Mouse (Mus musculus): Measurements from ENCODE around the gene Dnah11. TPM values are rescaled to one million over a fixed set of nuclear protein-coding genes. Genes with fewer than 3 reads are reported as not detected.
"Not testable (repeated sequence)": the region's sequence is repeated elsewhere in the genome, so short reads cannot be mapped to it uniquely, and the experiment has no call there.

The Dnah11 gene
- total and polyA plus RNA-seq, 2 experiments from 2014 or later, result 0.17 to 1.9 TPM

GRCm38 (mm10) chr12:117903671-117904070 is 295.2 kb downstream of the Dnah11 start:
- Histone ChIP-seq H3K36me3 (ENCODE audit: insufficient read depth) (no peaks in the 10 kb centered on the region), H3K4me1 (ENCODE audit: insufficient read depth) (no peaks in the 10 kb centered on the region), H3K4me2 (ENCODE audit: low read depth) (no peak overlapping the region), H3K27me3 (ENCODE audit: insufficient read depth, low read length) (no peaks in the 10 kb centered on the region), H3K9ac (no peak overlapping the region), H3K4me3 (ENCODE audit: low read depth, low read length) (no peak overlapping the region), H3K9me3 (ENCODE audit: low read length) (no peaks in the 10 kb centered on the region), H3K27ac (ENCODE audit: low read depth, low read length) (no peak overlapping the region)
- WGBS, result 82% methylated on average over 8 of the region's 8 CpGs
- no peak for DNase-seq
- TF ChIP-seq CTCF (IDR thresholded peaks at IDR 0.05; ENCODE audit: low read depth), result no peak
- no peak for ATAC-seq

GRCm38 (mm10) chr12:117901352-117901751 is 297.5 kb downstream of the Dnah11 start:
- not testable (repeated sequence) for H3K27me3 ChIP-seq (ENCODE audit: insufficient read depth, low read length); H3K4me1 ChIP-seq (ENCODE audit: insufficient read depth); H3K9me3 ChIP-seq (ENCODE audit: low read length); H3K4me2 ChIP-seq (ENCODE audit: low read depth); H3K4me3 ChIP-seq (ENCODE audit: low read depth, low read length); H3K27ac ChIP-seq (ENCODE audit: low read depth, low read length); DNase-seq; H3K36me3 ChIP-seq (ENCODE audit: insufficient read depth); ATAC-seq; H3K9ac ChIP-seq
- 41% methylated on average over 1 of the region's 4 CpGs for WGBS

GRCm38 (mm10) chr12:117900798-117901197 is 298.0 kb downstream of the Dnah11 start:
- H3K4me1 ChIP-seq (ENCODE audit: insufficient read depth); H3K4me2 ChIP-seq (ENCODE audit: low read depth); H3K27ac ChIP-seq (ENCODE audit: low read depth, low read length); DNase-seq; H3K4me3 ChIP-seq (ENCODE audit: low read depth, low read length); H3K36me3 ChIP-seq (ENCODE audit: insufficient read depth); H3K9ac ChIP-seq; ATAC-seq; H3K27me3 ChIP-seq (ENCODE audit: insufficient read depth, low read length); H3K9me3 ChIP-seq (ENCODE audit: low read length): not testable (repeated sequence)
- WGBS, result no CpG with 5 or more reads among the region's 4 CpGs

GRCm38 (mm10) chr12:117887422-117887821 is 311.4 kb downstream of the Dnah11 start:
- TF ChIP-seq CTCF (IDR thresholded peaks at IDR 0.05; ENCODE audit: low read depth), result no peak
- Histone ChIP-seq H3K27ac (ENCODE audit: low read depth, low read length) (no peak overlapping the region), H3K27me3 (ENCODE audit: insufficient read depth, low read length) (no peaks in the 10 kb centered on the region), H3K36me3 (ENCODE audit: insufficient read depth) (no peaks in the 10 kb centered on the region), H3K4me1 (ENCODE audit: insufficient read depth) (no peaks in the 10 kb centered on the region), H3K4me2 (ENCODE audit: low read depth) (no peak overlapping the region), H3K9me3 (ENCODE audit: low read length) (no peaks in the 10 kb centered on the region), H3K4me3 (ENCODE audit: low read depth, low read length) (no peak overlapping the region), H3K9ac (no peak overlapping the region)
- DNase-seq (no peak), ATAC-seq (no peak)
- 88% methylated on average over 3 of the region's 3 CpGs for WGBS

GRCm38 (mm10) chr12:117884627-117885026 is 314.2 kb downstream of the Dnah11 start:
- WGBS, result 93% methylated on average over 2 of the region's 2 CpGs
- Histone ChIP-seq H3K9ac (no peak overlapping the region), H3K4me3 (ENCODE audit: low read depth, low read length) (no peak overlapping the region), H3K36me3 (ENCODE audit: insufficient read depth) (no peaks in the 10 kb centered on the region), H3K4me2 (ENCODE audit: low read depth) (no peak overlapping the region), H3K27ac (ENCODE audit: low read depth, low read length) (no peak overlapping the region), H3K27me3 (ENCODE audit: insufficient read depth, low read length) (no peaks in the 10 kb centered on the region), H3K4me1 (ENCODE audit: insufficient read depth) (no peaks in the 10 kb centered on the region), H3K9me3 (ENCODE audit: low read length) (no peaks in the 10 kb centered on the region)
- DNase-seq (no peak), ATAC-seq (no peak)
- no peak for TF ChIP-seq CTCF (IDR thresholded peaks at IDR 0.05; ENCODE audit: low read depth)

GRCm38 (mm10) chr12:117878341-117878740 is 320.5 kb downstream of the Dnah11 start:
- 94% methylated on average over 13 of the region's 13 CpGs for whole genome bisulfite sequencing
- Histone ChIP-seq H3K4me2 (ENCODE audit: low read depth) (no peak overlapping the region), H3K9ac (no peak overlapping the region), H3K27me3 (ENCODE audit: insufficient read depth, low read length) (no peaks in the 10 kb centered on the region), H3K4me3 (ENCODE audit: low read depth, low read length) (no peak overlapping the region), H3K9me3 (ENCODE audit: low read length) (no peaks in the 10 kb centered on the region), H3K4me1 (ENCODE audit: insufficient read depth) (no peaks in the 10 kb centered on the region), H3K27ac (ENCODE audit: low read depth, low read length) (no peak overlapping the region), H3K36me3 (ENCODE audit: insufficient read depth) (no peaks in the 10 kb centered on the region)
- no peak for TF ChIP-seq CTCF (IDR thresholded peaks at IDR 0.05; ENCODE audit: low read depth)
- ATAC-seq (no peak), DNase-seq (no peak)

GRCm38 (mm10) chr12:117872265-117872664 is 326.6 kb downstream of the Dnah11 start:
- no peak overlapping the region for H3K9ac ChIP-seq
- DNase-seq (no peak), ATAC-seq (no peak)
- no peak overlapping the region for H3K27ac ChIP-seq (ENCODE audit: low read depth, low read length)
- WGBS, result 87% methylated on average over 5 of the region's 5 CpGs
- no peak overlapping the region for H3K4me3 ChIP-seq (ENCODE audit: low read depth, low read length)
- TF ChIP-seq CTCF (IDR thresholded peaks at IDR 0.05; ENCODE audit: low read depth), result no peak
- no peaks in the 10 kb centered on the region for H3K36me3 ChIP-seq (ENCODE audit: insufficient read depth)
- H3K4me1 ChIP-seq (ENCODE audit: insufficient read depth), result no peaks in the 10 kb centered on the region
- no peaks in the 10 kb centered on the region for H3K9me3 ChIP-seq (ENCODE audit: low read length)
- H3K27me3 ChIP-seq (ENCODE audit: insufficient read depth, low read length), result no peaks in the 10 kb centered on the region
- no peak overlapping the region for H3K4me2 ChIP-seq (ENCODE audit: low read depth)
